Mouse (Mus musculus) thymus, postnatal 14 days (tissue): ENCODE results near the gene Pdk1.

Experiments used
- DNase-seq: peaks from one replicate; pipeline ENCODE4 v3.0.0; 2021

The Pdk1 gene

DNA sequence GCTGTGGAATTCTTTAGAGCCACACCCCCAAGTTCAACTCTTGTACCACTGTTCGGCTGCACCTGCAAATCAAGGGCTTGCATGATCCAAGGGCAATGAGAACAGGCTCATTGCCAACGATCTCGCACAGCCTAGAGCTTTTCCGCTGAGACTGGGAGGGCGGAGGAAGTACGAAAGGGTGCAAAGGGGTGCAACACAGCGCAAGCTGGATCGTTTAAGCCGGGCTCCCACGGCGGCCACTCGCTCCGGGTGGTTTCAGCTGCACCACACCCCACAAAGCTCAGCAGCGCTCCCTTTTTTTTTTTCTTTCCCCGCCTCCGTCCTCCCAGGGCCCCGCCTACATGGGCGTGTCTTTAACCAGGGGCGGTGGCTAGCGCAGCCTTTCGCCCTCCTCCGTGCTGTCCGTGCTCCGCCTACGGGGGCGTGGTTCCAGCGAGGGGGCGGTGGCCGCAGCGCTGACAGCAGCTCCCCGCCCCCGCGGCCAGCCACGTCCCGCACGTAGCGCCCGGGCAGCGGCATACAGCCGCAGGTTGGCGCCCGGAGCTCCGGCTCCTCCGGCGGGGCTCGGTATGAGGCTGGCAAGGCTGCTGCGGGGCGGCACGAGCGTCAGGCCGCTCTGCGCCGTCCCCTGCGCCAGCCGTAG is at the start of gene Pdk1:
TSS of gene Pdk1 (plus strand) at position 424 of the 643 bp plus-strand sequence.
- peak; percentile 100 for DNase-seq

DNA sequence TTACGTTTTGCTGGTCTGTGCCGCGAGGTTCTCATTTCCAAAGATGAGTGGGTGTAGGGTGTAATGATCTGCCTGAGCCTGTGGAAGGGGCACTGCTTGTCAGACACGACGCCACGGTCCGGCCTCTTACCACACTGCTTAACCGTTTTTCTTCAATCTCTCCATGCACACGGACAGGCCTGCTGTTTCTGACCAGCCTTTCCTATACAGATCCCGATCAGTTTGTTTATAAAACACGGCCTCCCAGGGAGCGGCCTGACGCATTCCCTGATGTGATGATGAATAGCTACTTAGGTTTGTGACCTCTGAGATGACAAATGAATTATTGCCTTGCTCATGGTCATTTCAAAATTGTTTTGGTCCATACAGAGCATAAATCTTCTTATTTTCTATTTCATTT is 48.9 kb upstream of the Pdk1 start:
- no peak for DNase-seq

DNA sequence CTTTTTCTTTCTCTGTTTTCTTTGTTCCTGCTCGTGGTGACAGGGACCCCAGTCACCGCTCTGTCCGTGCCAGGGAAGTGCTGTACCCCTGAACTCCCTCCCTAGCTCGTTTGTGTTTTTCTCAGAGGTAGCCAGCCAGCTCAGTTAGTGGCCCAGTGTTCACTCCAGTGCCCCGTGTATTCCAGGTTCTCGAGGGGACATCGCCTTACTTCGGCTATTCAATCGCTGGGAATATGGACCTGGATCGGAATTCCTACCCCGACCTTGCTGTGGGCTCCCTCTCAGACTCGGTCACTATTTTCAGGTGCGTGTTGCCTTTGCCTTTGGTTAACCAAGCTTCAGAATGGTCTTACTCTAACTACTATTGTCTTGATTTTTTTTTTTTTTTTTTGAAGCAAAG is 45.3 kb upstream of the Pdk1 start:
- no peak for DNase-seq

DNA sequence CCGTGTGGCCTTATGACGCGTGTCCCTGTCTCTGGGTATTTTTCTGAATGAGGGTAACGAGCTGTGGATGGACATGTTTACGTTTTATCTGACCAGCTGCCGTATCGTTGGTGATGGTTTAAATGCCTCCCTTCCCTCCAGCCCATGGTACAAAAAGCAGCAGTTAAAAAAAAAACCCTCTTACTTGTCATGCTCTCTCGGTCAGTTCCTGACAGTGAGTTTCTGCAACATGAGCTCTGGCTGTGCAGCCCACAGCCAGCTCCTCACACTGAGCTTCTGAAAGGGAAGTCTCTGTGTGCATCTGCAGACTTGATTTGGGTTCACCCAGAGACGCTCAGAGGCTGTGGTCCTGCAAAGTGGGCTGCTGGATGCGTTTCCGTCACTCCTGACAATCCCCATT is 44.1 kb upstream of the Pdk1 start:
- DNase-seq = no peak

DNA sequence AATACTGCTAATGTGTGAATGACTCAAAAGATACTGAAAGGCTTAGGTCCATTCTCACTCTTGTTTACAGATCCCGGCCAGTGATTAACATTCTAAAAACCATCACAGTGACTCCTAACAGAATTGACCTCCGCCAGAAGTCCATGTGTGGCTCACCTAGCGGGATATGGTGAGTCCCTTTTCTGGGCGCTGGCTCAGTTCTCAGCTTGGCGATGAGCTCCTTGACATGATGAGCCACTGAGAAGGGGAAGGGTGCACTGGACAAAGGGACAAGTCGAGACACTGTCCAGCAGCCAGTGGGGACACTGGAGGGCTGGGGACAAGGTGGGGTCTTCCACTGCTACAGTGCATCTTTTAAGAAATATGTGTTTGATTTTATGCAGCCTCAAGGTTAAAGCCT is 39.4 kb upstream of the Pdk1 start:
- no peak for DNase-seq

DNA sequence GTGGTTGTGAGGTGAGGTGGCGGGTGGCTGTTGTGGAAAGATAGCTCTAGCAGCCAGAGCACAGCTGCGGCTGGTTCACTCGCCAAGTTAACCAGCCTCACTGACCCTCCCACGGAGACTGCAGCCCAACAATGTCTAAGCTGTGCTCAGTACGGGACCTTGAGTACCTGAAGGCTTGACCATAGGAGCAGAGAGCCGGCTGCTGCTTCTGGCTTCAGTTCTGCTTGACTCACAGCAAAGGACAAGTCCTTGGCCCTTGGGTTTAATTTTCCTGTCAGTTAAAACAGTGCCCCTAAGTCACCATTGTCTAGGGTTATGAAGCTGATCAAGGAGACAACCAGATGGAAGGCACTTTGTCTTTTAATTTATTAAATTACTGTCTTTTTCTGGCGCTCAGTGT is 38.7 kb upstream of the Pdk1 start:
- DNase-seq = no peak

DNA sequence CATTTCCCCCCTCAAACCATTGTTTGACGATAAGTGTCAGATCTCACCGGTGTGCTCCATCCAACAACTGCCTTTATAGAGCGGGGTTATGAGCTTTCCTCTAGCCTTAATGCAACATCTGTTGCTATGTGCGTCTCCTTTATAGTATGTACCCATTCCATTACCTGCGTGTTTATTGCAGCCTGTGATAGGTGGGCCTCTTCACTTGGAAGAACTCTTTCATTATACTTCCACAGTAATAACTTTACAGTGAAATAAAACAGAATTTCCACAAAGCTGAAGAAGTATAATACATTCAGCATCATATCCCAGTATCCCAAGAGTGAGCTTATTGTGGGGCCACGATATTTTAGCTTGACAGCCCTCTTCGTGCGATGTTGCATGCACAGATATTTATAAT is 37.5 kb upstream of the Pdk1 start:
- no peak for DNase-seq

DNA sequence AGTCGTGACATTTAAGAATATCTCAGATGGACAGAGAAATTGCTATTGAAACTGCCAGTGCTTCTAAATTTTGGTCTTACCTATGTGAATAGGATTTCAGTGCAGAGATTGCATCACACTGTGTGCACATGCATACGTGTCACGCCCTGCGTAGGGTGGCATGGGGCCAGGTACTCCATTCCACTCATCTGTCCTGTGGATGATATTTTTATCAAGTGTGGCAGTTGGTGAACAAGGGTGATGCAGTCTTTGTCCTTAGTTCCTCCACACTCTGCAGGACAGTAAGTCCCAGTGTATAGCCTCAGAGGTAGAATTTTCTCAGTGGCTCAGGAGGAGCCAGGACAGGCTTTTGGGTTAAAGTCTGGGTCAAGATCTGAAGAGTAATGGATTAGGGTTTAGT is 36.8 kb upstream of the Pdk1 start:
- no peak for DNase-seq

DNA sequence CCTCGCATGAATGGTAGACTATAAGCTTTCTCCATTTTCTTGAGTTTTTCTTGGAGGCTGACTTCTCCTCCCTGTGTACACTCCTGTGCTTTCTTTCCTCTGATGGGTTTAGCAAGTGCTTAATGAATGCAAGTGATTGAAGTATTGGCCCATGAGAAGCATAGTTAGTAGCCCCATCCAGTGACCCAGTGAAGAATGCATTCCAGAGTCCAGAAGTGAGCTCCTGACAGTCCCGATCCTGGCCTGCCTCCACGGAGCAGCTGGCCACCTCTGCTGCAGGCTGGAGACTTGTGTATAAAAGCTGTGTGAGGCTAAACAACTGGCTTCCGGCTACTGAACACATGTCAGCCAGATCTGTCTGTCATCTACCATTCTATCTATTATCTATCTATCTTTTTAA is 35.8 kb upstream of the Pdk1 start:
- no peak for DNase-seq

DNA sequence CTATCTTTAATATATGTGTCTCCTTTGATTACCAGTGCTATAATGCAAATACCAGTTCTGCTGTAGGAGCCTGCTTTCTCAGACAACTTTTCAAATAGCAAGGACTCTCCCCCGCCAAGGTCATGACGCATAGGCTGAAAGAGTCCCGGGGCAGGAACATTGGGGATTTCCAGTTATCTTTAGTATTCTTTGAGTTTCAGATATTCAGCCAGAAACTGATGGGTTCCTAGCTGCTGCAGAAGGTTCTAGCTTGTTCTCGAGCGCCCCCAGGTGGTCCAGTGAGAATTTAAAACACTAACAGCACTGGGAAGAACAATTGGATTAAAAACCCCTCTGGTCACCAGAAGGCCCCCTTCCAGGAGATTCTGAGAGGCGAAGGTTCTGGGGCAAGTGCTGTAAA is 35.2 kb upstream of the Pdk1 start:
- DNase-seq = peak; percentile 74

DNA sequence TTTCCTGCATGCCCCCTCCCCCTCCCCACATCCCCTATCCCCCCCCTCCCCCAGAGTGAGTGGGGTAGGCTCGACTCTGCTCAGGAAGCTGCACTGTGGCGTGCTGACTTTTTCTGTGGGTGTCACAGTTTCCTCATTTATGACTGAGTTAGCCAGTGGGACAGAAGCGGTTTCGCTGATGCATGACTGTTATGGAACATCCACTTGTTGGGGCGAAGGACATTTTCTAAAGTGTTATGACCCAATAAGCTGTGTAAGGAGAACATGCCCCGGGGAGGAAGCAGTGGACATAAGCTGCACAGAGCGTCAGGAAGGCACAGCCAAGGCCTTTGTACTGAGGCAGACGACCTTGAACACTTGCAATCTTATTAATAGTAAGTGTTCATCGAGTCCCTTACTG is 29.7 kb upstream of the Pdk1 start:
- DNase-seq = peak; percentile 40

DNA sequence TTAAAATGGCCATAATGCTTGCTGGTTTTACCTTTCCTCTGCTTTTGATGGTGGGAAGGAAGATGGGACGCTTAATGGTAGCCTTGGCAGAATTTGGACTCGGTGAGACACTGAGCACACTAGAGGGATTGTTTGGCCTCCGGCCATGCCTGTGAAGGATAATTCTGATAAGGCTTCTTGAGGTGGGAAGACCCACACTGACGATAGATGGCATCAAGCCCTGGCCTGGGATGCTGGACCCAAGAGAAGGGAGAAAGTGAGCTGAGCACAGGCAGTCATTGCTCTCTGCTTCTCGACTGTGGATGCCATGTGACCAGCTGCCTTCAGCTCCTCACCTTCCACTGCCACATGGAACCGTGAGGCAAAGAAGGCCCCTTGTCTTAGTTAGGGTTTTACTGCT is 28.1 kb upstream of the Pdk1 start:
- DNase-seq = no peak

DNA sequence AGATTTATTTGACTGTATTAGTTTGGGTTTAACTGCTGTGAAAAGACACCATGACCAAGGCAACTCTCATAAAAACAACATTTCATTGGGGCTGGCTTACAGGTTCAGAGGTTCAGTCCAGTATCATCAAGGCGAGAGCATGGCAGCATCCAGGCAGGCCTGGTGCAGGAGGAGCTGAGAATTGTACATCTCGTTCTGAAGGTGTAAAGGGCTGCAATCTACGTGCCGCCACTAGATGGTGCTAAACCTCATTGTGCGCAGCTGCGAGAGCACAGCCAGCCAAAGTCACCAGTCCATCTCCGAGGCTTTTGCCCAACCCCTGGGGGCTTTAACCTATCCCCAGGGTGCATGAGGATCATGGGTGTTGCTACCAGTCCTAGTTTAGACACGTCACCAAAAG is 20.9 kb upstream of the Pdk1 start:
- peak; percentile 65 for DNase-seq

DNA sequence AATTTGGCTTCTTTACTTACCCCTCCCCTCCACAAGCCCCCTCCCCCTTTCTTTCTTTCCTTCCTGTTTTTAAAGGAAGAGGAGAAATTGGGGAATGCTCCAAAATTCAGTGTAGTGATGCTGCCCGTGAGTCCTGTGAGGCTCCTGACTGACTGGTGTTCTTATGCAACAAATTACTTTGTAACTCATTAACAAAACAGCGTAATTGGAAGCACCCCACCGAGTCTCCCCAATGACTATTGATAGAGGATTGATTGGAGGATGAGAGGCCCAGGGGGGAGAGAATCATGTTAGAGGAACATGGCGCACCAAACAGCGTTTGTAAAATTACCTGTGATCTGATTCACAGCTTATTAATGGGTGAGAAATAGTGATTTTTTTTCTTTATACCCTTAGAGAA is 17.9 kb upstream of the Pdk1 start:
- no peak for DNase-seq

DNA sequence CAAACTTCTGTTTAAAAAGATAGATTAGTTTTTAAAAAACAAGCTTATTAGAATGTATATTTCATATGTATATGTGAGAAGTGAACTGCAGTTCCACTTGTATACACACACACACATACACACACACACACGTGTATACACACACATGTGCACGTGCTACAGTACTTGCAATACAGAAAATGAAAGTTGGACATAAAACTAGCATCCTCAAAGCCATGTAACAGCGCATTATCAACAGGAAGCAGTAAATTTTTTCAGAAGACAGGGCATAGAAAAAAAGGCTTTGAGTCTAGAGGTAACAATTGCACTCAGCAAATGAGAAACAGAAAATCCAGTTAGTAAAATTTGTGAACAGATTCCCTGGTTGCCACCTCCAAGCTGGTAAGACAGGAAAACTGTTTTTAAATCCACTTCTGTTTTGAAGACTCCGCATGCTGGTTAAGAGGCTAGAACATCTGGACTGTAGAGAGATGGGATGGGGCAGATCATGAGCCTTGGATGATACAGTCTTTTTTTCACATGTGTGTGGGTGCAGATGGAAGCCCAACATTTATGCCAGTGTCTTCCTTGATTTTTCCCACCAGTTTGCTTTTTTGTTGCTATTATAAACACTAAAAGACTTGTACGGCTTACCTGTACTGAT is 9.4 kb upstream of the Pdk1 start:
- DNase-seq = no peak

DNA sequence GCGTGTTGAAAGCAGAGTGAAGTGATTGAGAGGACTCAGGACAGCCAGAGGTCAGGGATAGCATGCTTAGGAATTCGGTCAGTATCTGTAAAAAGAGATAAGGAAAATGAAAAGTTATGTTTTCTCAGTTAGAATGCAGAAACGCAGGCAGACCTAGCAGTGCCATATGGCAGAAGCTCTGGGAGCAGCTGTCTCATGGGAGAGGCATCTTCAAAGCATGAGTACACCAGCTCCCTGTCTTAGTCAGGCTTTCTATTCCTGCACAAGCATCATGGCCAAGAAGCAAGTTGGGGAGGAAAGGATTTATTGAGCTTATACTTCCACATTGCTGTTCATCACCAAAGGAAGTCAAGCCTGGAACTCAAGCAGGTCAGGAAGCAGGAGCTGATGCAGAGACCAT is 8.0 kb upstream of the Pdk1 start:
- DNase-seq = no peak

DNA sequence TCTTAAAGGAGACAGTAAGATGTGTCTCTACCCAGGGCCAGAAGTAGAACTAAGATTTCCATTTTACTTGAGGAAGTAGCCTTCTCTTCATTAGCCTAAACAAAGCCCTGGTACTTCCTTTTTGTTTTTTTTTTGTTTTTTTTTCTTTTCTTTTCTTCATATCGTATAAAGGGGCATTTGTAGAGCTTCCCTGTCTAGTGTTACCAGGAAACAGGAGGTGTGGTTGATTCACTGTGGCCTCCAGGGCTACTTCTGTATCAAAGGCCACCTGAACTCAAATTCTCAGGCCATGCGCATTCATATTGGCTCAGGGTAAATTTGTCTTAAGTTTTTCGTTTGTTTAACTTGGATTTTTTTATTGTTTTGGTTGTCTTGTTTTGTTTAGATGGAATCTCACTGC is 7.1 kb upstream of the Pdk1 start:
- DNase-seq = no peak

DNA sequence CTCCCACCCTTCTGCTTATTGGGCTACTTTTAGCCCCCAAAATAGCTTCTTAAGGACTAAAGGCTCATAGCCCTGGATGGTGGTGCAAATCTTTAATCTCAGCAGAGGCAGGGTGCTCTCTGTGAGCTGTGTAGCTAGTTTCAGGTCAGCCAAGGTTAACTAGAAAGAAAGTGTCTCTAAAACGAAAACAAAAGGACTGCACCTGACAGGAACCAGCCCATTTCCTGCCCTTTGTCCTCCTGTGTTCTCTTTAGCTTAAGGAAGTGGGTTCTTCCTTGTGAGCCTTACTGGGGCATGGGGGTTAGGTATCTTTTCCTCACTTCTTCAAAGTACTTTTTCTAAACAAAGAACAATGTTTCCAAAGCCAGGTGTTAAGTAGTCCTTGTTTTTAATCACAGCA is 6.5 kb upstream of the Pdk1 start:
- peak; percentile 57 for DNase-seq

DNA sequence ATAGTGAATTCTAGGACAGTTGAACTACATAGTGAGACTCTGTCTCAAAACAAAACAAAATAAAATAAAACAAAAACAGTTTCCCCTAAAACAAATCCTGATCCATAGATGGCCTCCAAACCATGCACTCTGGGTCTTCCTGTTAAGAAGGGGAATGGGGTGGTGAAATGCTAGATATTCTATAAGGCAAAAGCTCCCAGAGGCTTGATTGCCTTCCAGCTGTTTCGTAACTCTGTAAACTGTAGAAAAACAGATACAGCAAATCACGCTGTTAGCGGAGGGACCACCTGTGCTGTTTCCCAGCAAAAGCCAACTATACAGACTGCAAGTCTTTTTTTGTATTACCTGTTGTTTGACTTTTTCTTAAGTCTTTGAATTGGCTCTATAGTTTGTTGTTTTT is 6.0 kb upstream of the Pdk1 start:
- peak; percentile 37 for DNase-seq

DNA sequence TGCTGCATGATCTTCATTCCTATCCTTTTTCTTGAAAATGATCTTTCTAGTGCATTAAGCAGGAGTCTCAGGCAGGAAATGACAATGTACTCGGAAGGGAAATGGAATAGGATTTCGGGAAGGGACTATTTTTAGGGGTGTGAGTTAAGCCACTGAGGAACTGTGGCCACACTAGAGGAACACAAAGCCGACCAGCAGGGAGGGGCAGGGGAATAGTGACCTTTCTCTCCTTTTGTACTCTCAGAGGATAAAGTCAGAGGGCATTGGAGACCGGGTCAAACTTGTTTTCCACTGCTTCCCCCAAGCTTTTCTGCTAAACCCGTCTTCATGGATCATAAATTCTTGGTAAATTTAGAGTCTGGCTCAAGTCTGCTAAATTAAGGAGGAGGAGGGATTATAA is 5.5 kb upstream of the Pdk1 start:
- no peak for DNase-seq

DNA sequence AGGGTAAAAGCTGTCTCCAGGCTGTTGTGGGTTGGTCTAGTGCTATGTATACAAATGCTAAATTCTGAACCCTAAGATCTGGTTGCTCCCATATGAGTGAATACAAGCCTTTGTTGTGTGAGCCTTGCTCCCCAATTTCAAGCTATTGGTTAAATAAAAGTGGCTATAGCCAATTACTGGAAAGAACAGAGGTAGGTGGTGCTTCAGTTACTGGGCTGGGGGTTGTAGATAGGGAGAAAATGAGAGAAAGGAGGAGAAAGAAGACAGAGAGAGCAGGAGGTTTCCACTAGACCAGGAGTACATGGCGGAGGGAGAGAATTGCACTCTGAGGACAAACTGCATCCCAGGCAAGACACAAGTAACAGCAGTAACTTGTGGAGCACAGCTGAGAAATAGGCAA is 4.8 kb upstream of the Pdk1 start:
- DNase-seq = no peak

DNA sequence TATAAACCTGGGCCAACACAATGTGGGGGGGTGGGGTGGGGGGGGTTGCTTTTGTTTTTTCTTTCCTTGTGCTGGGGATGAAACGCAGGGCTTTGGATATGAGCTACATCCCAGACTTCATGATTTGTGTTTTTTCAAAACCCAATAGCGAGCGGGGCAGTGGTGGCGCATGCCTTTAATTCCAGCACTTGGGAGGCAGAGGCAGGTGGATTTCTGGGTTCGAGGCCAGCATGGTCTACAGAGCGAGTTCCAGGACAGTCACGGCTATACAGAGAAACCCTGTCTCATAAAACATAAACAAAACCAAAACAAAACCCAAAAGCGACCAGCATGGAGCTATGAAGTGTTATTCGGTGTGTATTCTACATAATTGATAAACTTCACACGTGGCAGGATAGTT is 883 bp upstream of the Pdk1 start:
- DNase-seq = no peak

DNA sequence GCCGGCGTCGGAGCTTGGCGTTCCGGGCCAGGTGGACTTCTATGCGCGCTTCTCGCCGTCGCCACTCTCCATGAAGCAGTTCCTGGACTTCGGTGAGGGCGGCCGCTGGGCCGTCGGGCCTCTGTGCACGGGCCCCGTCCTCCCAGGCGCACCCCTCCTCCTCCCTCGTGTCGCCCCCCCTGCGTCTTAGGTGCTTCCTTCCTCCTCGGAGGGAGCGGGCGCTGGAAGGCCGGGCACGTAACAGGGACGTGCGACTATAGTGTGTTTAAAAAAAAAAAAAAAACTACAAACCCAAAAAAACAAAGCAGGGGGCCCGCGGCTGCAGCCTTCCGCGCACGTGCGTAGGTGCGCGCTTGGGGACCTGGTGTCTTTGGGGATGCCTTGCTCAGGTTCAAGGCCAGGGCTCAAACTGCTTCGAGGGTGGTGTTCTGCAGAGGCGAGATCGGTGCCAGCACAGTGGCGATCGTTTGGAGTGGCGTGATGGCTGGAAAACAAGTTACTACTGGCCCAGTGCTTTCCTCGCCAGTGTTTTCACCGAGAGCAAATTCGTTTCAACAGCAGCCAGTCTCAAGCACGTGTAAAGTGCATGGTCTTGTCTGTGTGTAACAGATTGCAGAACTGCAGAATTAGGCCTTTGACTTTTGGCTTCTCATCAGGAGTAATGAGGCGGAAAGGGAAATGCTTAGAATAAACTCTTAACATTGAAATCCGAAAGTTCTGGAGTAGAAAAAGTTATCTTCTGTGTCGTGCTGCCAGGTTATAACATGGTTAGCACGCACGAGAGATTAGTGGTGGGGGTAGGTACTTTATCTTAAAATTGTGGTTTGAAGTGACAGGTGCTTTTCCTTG is 674 bp downstream of the Pdk1 start:
- DNase-seq = peak; percentile 86

DNA sequence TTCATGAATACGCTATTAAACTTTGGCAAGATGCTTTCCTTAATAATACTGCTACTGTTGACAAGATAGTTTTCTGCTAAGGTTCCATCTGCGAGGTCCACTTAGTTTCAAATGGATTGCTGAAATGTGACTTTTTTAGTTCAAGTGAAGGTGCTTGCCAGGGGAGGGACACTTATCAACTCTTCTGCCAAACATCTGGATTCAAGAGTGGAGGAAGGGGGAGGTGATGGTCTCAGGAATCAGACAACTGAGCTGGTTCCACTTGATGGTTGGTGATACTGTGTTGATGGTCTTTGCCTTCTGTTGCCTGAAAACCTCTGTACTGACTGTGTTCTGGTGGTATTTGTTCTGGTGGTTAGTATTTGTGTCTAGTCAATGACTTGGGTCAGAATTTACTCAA is 1.4 kb downstream of the Pdk1 start:
- no peak for DNase-seq
